Mouse (Mus musculus) MEL (cell line): ENCODE measurements at regions not wholly inside any gene's neighbourhood (a gene's known extent, or its start where the extent isn't known, plus 50 kb on each side); places are given as distances from the start of the nearest gene placed in this dataset.

Experiments
- CHD2 ChIP-seq: IDR thresholded peaks from 2 replicates; pipeline ENCODE4 v1.6.1; 2011; ENCODE audit warnings: low read length, improper control_type of control experiment
- CTCF ChIP-seq, 3 experiments: IDR thresholded peaks in 2 of 3; conservative IDR thresholded peaks in 1 of 3; 2 replicates each; pipeline ENCODE4 v1.5.1; 2011 to 2012; ENCODE audit warnings: low read length in 3 of 3, low read depth in 2 of 3, mild to moderate bottlenecking in 2 of 3, improper control_type of control experiment in 1 of 3, inconsistent platforms in 1 of 3, mixed read lengths in 1 of 3, moderate library complexity in 1 of 3; ENCODE audit not compliant: control insufficient read depth in 1 of 3, insufficient read depth in 1 of 3, poor library complexity in 1 of 3, severe bottlenecking in 1 of 3
- EP300 ChIP-seq, 2 experiments: IDR thresholded peaks; 2 replicates each; pipeline ENCODE4 v1.6.1; 2011; ENCODE audit warnings: improper control_type of control experiment in 2 of 2, low read length in 2 of 2, low read depth in 1 of 2, mild to moderate bottlenecking in 1 of 2
- ETS1 ChIP-seq: IDR thresholded peaks from 2 replicates; pipeline ENCODE4 v1.6.1; 2012; ENCODE audit warnings: low read depth, mild to moderate bottlenecking, inconsistent platforms, low read length, improper control_type of control experiment, moderate library complexity
- KAT2A ChIP-seq: conservative IDR thresholded peaks from 2 replicates; pipeline ENCODE4 v1.6.1; 2012; ENCODE audit warnings: low read depth, low read length, improper control_type of control experiment, inconsistent platforms
- MXI1 ChIP-seq: IDR thresholded peaks from 2 replicates; pipeline ENCODE4 v1.6.1; 2011; ENCODE audit warnings: mild to moderate bottlenecking, low read depth, low read length, improper control_type of control experiment
- POLR2A ChIP-seq, 2 experiments: IDR thresholded peaks; 2 replicates each; pipeline ENCODE4 v1.6.1; 2011 to 2012; ENCODE audit warnings: low read length in 2 of 2, mild to moderate bottlenecking in 2 of 2, control low read depth in 1 of 2, improper control_type of control experiment in 1 of 2, low read depth in 1 of 2, moderate library complexity in 1 of 2; ENCODE audit not compliant: control insufficient read depth in 1 of 2, insufficient read depth in 1 of 2, poor library complexity in 1 of 2
- POLR2AphosphoS5 ChIP-seq: IDR thresholded peaks from 2 replicates; pipeline ENCODE4 v1.6.1; 2012; ENCODE audit warnings: low read depth, borderline replicate concordance, mild to moderate bottlenecking, inconsistent platforms, low read length, moderate library complexity, mixed read lengths
- RAD21 ChIP-seq: IDR thresholded peaks from 2 replicates; pipeline ENCODE4 v1.6.1; 2011; ENCODE audit warnings: mild to moderate bottlenecking, low read depth, low read length, improper control_type of control experiment
- RCOR1 ChIP-seq: IDR thresholded peaks from 2 replicates; pipeline ENCODE4 v1.6.1; 2012; ENCODE audit warnings: low read depth, mild to moderate bottlenecking, inconsistent platforms, low read length, improper control_type of control experiment
- UBTF ChIP-seq: IDR thresholded peaks from 2 replicates; pipeline ENCODE4 v1.6.1; 2012; ENCODE audit warnings: low read depth, mild to moderate bottlenecking, inconsistent platforms, low read length, improper control_type of control experiment, moderate library complexity, borderline replicate concordance; ENCODE audit not compliant: insufficient read depth
- USF1 ChIP-seq: IDR thresholded peaks from 2 replicates; pipeline ENCODE4 v1.6.1; 2014; ENCODE audit warnings: low read depth, mild to moderate bottlenecking, inconsistent platforms, low read length, improper control_type of control experiment, moderate library complexity

- no peak for TF ChIP-seq CTCF (IDR thresholded peaks at IDR 0.05 in 2 of 3, conservative IDR thresholded peaks at IDR 0.05 in 1 of 3; ENCODE audit: control insufficient read depth in 1 of 3, insufficient read depth in 1 of 3, low read depth in 2 of 3, low read length in 3 of 3, poor library complexity in 1 of 3, severe bottlenecking in 1 of 3)
- no peak for TF ChIP-seq POLR2A (IDR thresholded peaks at IDR 0.05; ENCODE audit: control insufficient read depth in 1 of 2, insufficient read depth in 1 of 2, low read depth in 1 of 2, low read length in 2 of 2, poor library complexity in 1 of 2)
- TF ChIP-seq POLR2AphosphoS5 = no peak
- no peak for TF ChIP-seq USF1
- no peak for TF ChIP-seq MXI1
- TF ChIP-seq UBTF = no peak
- TF ChIP-seq EP300 (IDR thresholded peaks at IDR 0.05; ENCODE audit: low read depth in 1 of 2, low read length in 2 of 2) = no peak
- no peak for TF ChIP-seq RCOR1
- no peak for TF ChIP-seq CHD2
- TF ChIP-seq KAT2A = no peak
- TF ChIP-seq ETS1 = no peak
- TF ChIP-seq RAD21 = no peak
Observed at GRCm38 (mm10) chr8:92134434-92134833, 223.0 kb upstream of the Irx5 start.
